Mouse (Mus musculus): ENCODE data around the gene Apex1. TPM values are rescaled to one million over a fixed set of nuclear protein-coding genes. Genes with fewer than 3 reads are reported as not detected.
"Not testable (repeated sequence)": the region's sequence is repeated elsewhere in the genome, so short reads cannot be mapped to it uniquely, and the experiment has no call there.

Gene Apex1
- polyA plus RNA-seq, 1 experiment: 48.5 TPM

- Histone ChIP-seq H3K27ac (ENCODE audit: insufficient read depth, low read length) (no peak overlapping the region), H3K4me3 (replicated peaks; ENCODE audit: insufficient read depth, low read depth, low read length) (no peak overlapping the region), H3K4me1 (ENCODE audit: control insufficient read depth, insufficient read depth, low read length) (no peaks in the 10 kb centered on the region), H3K27me3 (ENCODE audit: control insufficient read depth, insufficient read depth, low read length) (no peaks in the 10 kb centered on the region)
- no peak for DNase-seq
- TF ChIP-seq POLR2A (IDR thresholded peaks at IDR 0.05; ENCODE audit: borderline replicate concordance, insufficient read depth, low read length): no peak
- no peak for TF ChIP-seq CTCF (IDR thresholded peaks at IDR 0.05; ENCODE audit: borderline replicate concordance, insufficient read depth, low read depth, low read length)
- 87% methylated on average over 4 of the region's 4 CpGs for WGBS
Observed at GRCm38 (mm10) chr14:50908126-50908525, 16.6 kb upstream of the Apex1 start.

- no peak for TF ChIP-seq CTCF (IDR thresholded peaks at IDR 0.05; ENCODE audit: borderline replicate concordance, insufficient read depth, low read depth, low read length)
- no peak for TF ChIP-seq POLR2A (IDR thresholded peaks at IDR 0.05; ENCODE audit: borderline replicate concordance, insufficient read depth, low read length)
- Histone ChIP-seq H3K4me3 (replicated peaks; ENCODE audit: insufficient read depth, low read depth, low read length) (no peak overlapping the region), H3K27ac (ENCODE audit: insufficient read depth, low read length) (no peak overlapping the region), H3K4me1 (ENCODE audit: control insufficient read depth, insufficient read depth, low read length) (no peaks in the 10 kb centered on the region), H3K27me3 (ENCODE audit: control insufficient read depth, insufficient read depth, low read length) (no peaks in the 10 kb centered on the region)
- 70% methylated on average over 3 of the region's 3 CpGs for WGBS
- DNase-seq: no peak
Observed at GRCm38 (mm10) chr14:50911356-50911755, 13.4 kb upstream of the Apex1 start.

GRCm38 (mm10) chr14:50923437-50923836, 1.3 kb upstream of the Apex1 start:
- 74% methylated on average over 1 of the region's 1 CpGs for WGBS
- H3K4me3 ChIP-seq (replicated peaks; ENCODE audit: insufficient read depth, low read depth, low read length); H3K27me3 ChIP-seq (ENCODE audit: control insufficient read depth, insufficient read depth, low read length); H3K27ac ChIP-seq (ENCODE audit: insufficient read depth, low read length); H3K4me1 ChIP-seq (ENCODE audit: control insufficient read depth, insufficient read depth, low read length): not testable (repeated sequence)
- peak in 1 of 2 experiments; percentile 12 for DNase-seq

GRCm38 (mm10) chr14:50925111-50925920, 548 bp downstream of the Apex1 start:
- no peak overlapping the region for H3K27ac ChIP-seq (ENCODE audit: insufficient read depth, low read length)
- DNase-seq: peak in 1 of 2 experiments; percentile 32
- WGBS: under 1% methylated on average over 38 of the region's 38 CpGs
- no peaks in the 10 kb centered on the region for H3K27me3 ChIP-seq (ENCODE audit: control insufficient read depth, insufficient read depth, low read length)
- TF ChIP-seq POLR2A (IDR thresholded peaks at IDR 0.05; ENCODE audit: borderline replicate concordance, insufficient read depth, low read length) (no peak), CTCF (IDR thresholded peaks at IDR 0.05; ENCODE audit: borderline replicate concordance, insufficient read depth, low read depth, low read length) (no peak)
- H3K4me1 ChIP-seq (ENCODE audit: control insufficient read depth, insufficient read depth, low read length): no peaks in the 10 kb centered on the region
- peak overlapping the region; percentile 85 for H3K4me3 ChIP-seq (replicated peaks; ENCODE audit: insufficient read depth, low read depth, low read length)

GRCm38 (mm10) chr14:50927366-50927765, 2.6 kb downstream of the Apex1 start:
- Histone ChIP-seq H3K27me3 (ENCODE audit: control insufficient read depth, insufficient read depth, low read length) (no peaks in the 10 kb centered on the region), H3K27ac (ENCODE audit: insufficient read depth, low read length) (no peak overlapping the region), H3K4me3 (replicated peaks; ENCODE audit: insufficient read depth, low read depth, low read length) (no peak overlapping the region), H3K4me1 (ENCODE audit: control insufficient read depth, insufficient read depth, low read length) (no peaks in the 10 kb centered on the region)
- WGBS: 65% methylated on average over 3 of the region's 3 CpGs
- DNase-seq: no peak
- TF ChIP-seq CTCF (IDR thresholded peaks at IDR 0.05; ENCODE audit: borderline replicate concordance, insufficient read depth, low read depth, low read length): no peak
- no peak for TF ChIP-seq POLR2A (IDR thresholded peaks at IDR 0.05; ENCODE audit: borderline replicate concordance, insufficient read depth, low read length)

GRCm38 (mm10) chr14:50929951-50930350, 5.2 kb downstream of the Apex1 start:
- peak overlapping the region; percentile 82 for H3K4me3 ChIP-seq (replicated peaks; ENCODE audit: insufficient read depth, low read depth, low read length)
- 7% methylated on average over 10 of the region's 10 CpGs for WGBS
- no peaks in the 10 kb centered on the region for H3K27me3 ChIP-seq (ENCODE audit: control insufficient read depth, insufficient read depth, low read length)
- H3K27ac ChIP-seq (ENCODE audit: insufficient read depth, low read length): peak overlapping the region; percentile 69; the same call in 1 of the 2 replicates
- TF ChIP-seq POLR2A (IDR thresholded peaks at IDR 0.05; ENCODE audit: borderline replicate concordance, insufficient read depth, low read length): no peak
- TF ChIP-seq CTCF (IDR thresholded peaks at IDR 0.05; ENCODE audit: borderline replicate concordance, insufficient read depth, low read depth, low read length): no peak
- H3K4me1 ChIP-seq (ENCODE audit: control insufficient read depth, insufficient read depth, low read length): no peaks in the 10 kb centered on the region
- DNase-seq: no peak

- peak overlapping the region; percentile 69 for H3K27ac ChIP-seq (ENCODE audit: insufficient read depth, low read length)
- no peaks in the 10 kb centered on the region for H3K27me3 ChIP-seq (ENCODE audit: control insufficient read depth, insufficient read depth, low read length)
- no peak for DNase-seq
- peak overlapping the region; percentile 82 for H3K4me3 ChIP-seq (replicated peaks; ENCODE audit: insufficient read depth, low read depth, low read length)
- under 1% methylated on average over 38 of the region's 38 CpGs for WGBS
- TF ChIP-seq POLR2A (IDR thresholded peaks at IDR 0.05; ENCODE audit: borderline replicate concordance, insufficient read depth, low read length) (no peak), CTCF (IDR thresholded peaks at IDR 0.05; ENCODE audit: borderline replicate concordance, insufficient read depth, low read depth, low read length) (no peak)
- H3K4me1 ChIP-seq (ENCODE audit: control insufficient read depth, insufficient read depth, low read length): no peaks in the 10 kb centered on the region
Observed at GRCm38 (mm10) chr14:50930377-50930753, 5.6 kb downstream of the Apex1 start.

- under 1% methylated on average over 68 of the region's 68 CpGs for WGBS
- Histone ChIP-seq H3K27me3 (ENCODE audit: control insufficient read depth, insufficient read depth, low read length) (no peaks in the 10 kb centered on the region), H3K4me3 (replicated peaks; ENCODE audit: insufficient read depth, low read depth, low read length) (peak within 1 kb of the TSS; percentile 82), H3K4me1 (ENCODE audit: control insufficient read depth, insufficient read depth, low read length) (no peaks in the 10 kb centered on the region), H3K27ac (ENCODE audit: insufficient read depth, low read length) (peak within 1 kb of the TSS; percentile 69)
- TF ChIP-seq CTCF (IDR thresholded peaks at IDR 0.05; ENCODE audit: borderline replicate concordance, insufficient read depth, low read depth, low read length): no peak
- TF ChIP-seq POLR2A (IDR thresholded peaks at IDR 0.05; ENCODE audit: borderline replicate concordance, insufficient read depth, low read length): peak; percentile 74
- peak; percentile 99 to 100 for DNase-seq
Observed at GRCm38 (mm10) chr14:50930754-50931492, 6.2 kb downstream of the Apex1 start, which contains the start of the genes Pip4p1 and Pnp. Gene Pip4p1, minus strand, starts transcription at chr14:50930856. Gene Pnp, plus strand, starts transcription at chr14:50931082.

All from cerebellum, adult 2 months (tissue).